Mouse (Mus musculus) small intestine, adult 2 months (tissue): ENCODE results near the gene D7Ertd443e. TPM values are rescaled to one million over a fixed set of nuclear protein-coding genes. Genes with fewer than 3 reads are reported as not detected.

ENCODE experiments used
- H3K27ac ChIP-seq: fragments of 200-500 bp; 2 replicates; pipeline ENCODE4 v1.5.1; 2012; ENCODE audit warnings: low read depth, low read length, control low read depth, inconsistent platforms; ENCODE audit not compliant: insufficient read depth
- H3K27me3 ChIP-seq: fragments of 200-500 bp; 2 replicates; pipeline ENCODE4 v1.6.1; 2012; ENCODE audit warnings: mild to moderate bottlenecking, moderate library complexity, low read length, inconsistent platforms; ENCODE audit not compliant: control insufficient read depth, insufficient read depth
- H3K36me3 ChIP-seq: fragments of 200-500 bp; 2 replicates; pipeline ENCODE4 v1.6.1; 2012; ENCODE audit warnings: mild to moderate bottlenecking, low read length, control low read depth, inconsistent platforms; ENCODE audit not compliant: control insufficient read depth, insufficient read depth
- H3K4me1 ChIP-seq: fragments of 200-500 bp; 2 replicates; pipeline ENCODE4 v1.6.1; 2012; ENCODE audit warnings: low read length, inconsistent platforms, mixed read lengths; ENCODE audit not compliant: control insufficient read depth, insufficient read depth, insufficient read length
- H3K4me3 ChIP-seq: fragments of 200-500 bp; 2 replicates; pipeline ENCODE4 v1.5.1; 2012; ENCODE audit warnings: low read depth, mild to moderate bottlenecking, control low read depth, inconsistent platforms, low read length, moderate library complexity
- CTCF ChIP-seq: fragments of 200-500 bp; IDR thresholded peaks from 2 replicates; pipeline ENCODE4 v1.5.1; 2012; ENCODE audit warnings: low read depth, mild to moderate bottlenecking, control low read depth, inconsistent platforms, low read length, moderate library complexity, mixed read lengths; ENCODE audit not compliant: insufficient replicate concordance, insufficient read length; ENCODE audit errors: extremely low read depth
- POLR2A ChIP-seq: fragments of 200-500 bp; IDR thresholded peaks from 2 replicates; pipeline ENCODE4 v1.6.1; 2012; ENCODE audit warnings: low read depth, mild to moderate bottlenecking, control low read depth, inconsistent platforms, low read length, moderate library complexity
- WGBS: fragments of 180-500 bp; shearing (Covaris S2); methylation state at CpG from one replicate; pipeline ENCODE4 v1.1.7; 2018; 5-methylcytosine and 5-hydroxymethylcytosine counted together
- polyA plus RNA-seq: library from polyadenylated mRNA; depleted of rRNA; stranded (reverse); fragments of >200 nt; gene quantifications from 2 replicates; pipeline ENCODE4 v1.2.3, GENCODE M21; 2012

The D7Ertd443e gene
- polyA plus RNA-seq, 1 experiment = not detected

GRCm38 (mm10) chr7:134238863-134239262 lies 146.6 kb downstream of the D7Ertd443e start:
- Histone ChIP-seq H3K36me3 (no peaks in the 10 kb centered on the region), H3K27ac (no peak overlapping the region), H3K4me1 (no peaks in the 10 kb centered on the region), H3K4me3 (no peak overlapping the region), H3K27me3 (no peaks in the 10 kb centered on the region)
- TF ChIP-seq CTCF (no peak), POLR2A (no peak)
- 93% methylated on average over 3 of the region's 3 CpGs for WGBS

GRCm38 (mm10) chr7:134237356-134237755 lies 148.1 kb downstream of the D7Ertd443e start:
- TF ChIP-seq CTCF (no peak), POLR2A (no peak)
- 64% methylated on average over 2 of the region's 2 CpGs for whole genome bisulfite sequencing
- H3K36me3 ChIP-seq = no peaks in the 10 kb centered on the region
- no peaks in the 10 kb centered on the region for H3K27me3 ChIP-seq
- H3K27ac ChIP-seq = no peak overlapping the region
- H3K4me3 ChIP-seq = no peak overlapping the region
- no peaks in the 10 kb centered on the region for H3K4me1 ChIP-seq

DNA sequence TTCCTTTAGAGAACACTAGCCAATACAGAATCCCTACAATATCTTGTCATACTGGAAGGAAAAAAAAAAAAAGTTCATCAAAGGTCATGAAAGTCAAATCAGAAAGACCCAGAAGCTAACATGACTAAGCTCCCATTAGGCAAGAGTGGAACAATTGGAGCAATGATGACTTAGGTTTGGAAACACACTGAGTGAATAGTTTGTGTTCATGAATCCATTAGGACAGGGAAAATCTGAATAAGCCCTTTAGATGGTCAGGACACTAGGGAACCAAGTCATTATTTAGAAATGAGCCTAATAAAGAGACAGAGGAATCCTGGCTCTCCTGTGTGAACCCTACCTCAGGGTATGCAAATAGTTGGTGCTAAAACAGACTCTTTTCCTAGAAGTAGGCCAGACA lies 148.7 kb downstream of the D7Ertd443e start:
- no peak overlapping the region for H3K4me3 ChIP-seq
- TF ChIP-seq CTCF (no peak), POLR2A (no peak)
- no peaks in the 10 kb centered on the region for H3K27me3 ChIP-seq
- no peaks in the 10 kb centered on the region for H3K36me3 ChIP-seq
- no peaks in the 10 kb centered on the region for H3K4me1 ChIP-seq
- H3K27ac ChIP-seq = no peak overlapping the region

DNA sequence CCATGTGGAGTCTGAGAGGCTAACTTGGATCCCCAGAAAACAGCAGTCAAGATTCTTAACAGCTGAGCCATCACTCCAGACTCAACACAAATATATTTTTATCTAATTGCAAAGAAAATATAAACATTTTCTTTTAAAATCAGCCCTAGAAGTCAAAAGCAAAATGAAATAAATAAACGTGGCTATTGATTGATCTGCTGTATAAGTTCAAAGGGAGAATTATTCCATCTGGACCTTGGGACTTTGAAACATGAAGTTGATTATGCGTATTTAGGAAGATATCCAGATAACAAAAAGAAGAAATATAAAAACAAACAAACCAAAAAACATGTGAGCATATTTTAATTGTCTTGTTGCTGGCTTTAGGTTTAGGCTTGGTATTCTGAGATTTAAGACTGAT lies 149.9 kb downstream of the D7Ertd443e start:
- no peak overlapping the region for H3K27ac ChIP-seq
- no peak overlapping the region for H3K4me3 ChIP-seq
- TF ChIP-seq POLR2A (no peak), CTCF (no peak)
- no peaks in the 10 kb centered on the region for H3K4me1 ChIP-seq
- 43% methylated on average over 2 of the region's 2 CpGs for WGBS
- H3K27me3 ChIP-seq = no peaks in the 10 kb centered on the region
- no peaks in the 10 kb centered on the region for H3K36me3 ChIP-seq

GRCm38 (mm10) chr7:134231378-134232346 lies 153.8 kb downstream of the D7Ertd443e start, which contains the start of gene Adam12:
Adam12 (minus strand) TSS chr7:134232146.
- H3K4me3 ChIP-seq = no peak within 1 kb of the TSS
- WGBS = 54% methylated on average over 14 of the region's 14 CpGs

GRCm38 (mm10) chr7:134230708-134231107 lies 154.8 kb downstream of the D7Ertd443e start:
- no peaks in the 10 kb centered on the region for H3K27me3 ChIP-seq
- H3K4me3 ChIP-seq = no peak overlapping the region
- TF ChIP-seq POLR2A = no peak
- no peak for TF ChIP-seq CTCF
- no peaks in the 10 kb centered on the region for H3K4me1 ChIP-seq
- no peaks in the 10 kb centered on the region for H3K36me3 ChIP-seq
- no peak overlapping the region for H3K27ac ChIP-seq
- 76% methylated on average over 3 of the region's 3 CpGs for WGBS

More at GRCm38 (mm10) chr7:134231378-134232346, 153.8 kb downstream of the D7Ertd443e start, which contains the start of gene Adam12:
- H3K27me3 ChIP-seq = no peaks in the 10 kb centered on the region
- TF ChIP-seq CTCF = no peak
- no peak for TF ChIP-seq POLR2A
- no peak within 1 kb of the TSS for H3K27ac ChIP-seq
- no peaks in the 10 kb centered on the region for H3K4me1 ChIP-seq
- H3K36me3 ChIP-seq = no peaks in the 10 kb centered on the region

DNA sequence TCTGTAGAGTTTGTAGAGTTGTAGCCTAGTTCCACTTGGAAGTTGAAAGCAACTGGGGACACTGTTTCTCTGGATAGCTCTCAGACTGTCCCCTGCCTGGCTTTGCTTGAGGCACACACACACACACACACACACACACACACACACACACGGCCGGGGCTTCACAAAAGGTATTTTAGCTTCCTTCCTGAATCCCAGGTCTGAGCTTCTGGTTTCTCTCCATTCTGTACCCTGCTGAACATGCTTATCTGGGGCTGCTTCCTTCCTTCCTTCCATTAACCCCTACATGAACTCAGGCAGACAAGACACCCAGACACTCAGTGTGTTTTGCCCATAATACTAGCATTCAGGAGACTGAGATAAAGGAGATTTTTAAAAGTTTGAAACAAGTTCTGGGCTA lies 155.6 kb downstream of the D7Ertd443e start:
- 51% methylated on average over 2 of the region's 2 CpGs for WGBS
- no peak overlapping the region for H3K27ac ChIP-seq
- TF ChIP-seq CTCF (no peak), POLR2A (no peak)

More for the DNA sequence above, 155.6 kb downstream of the D7Ertd443e start:
- Histone ChIP-seq H3K4me1 (no peaks in the 10 kb centered on the region), H3K27me3 (peaks cover 5% of the 10 kb centered on the region; the same call in 1 of the 2 replicates), H3K36me3 (no peaks in the 10 kb centered on the region), H3K4me3 (no peak overlapping the region)
